Mouse (Mus musculus): ENCODE measurements at regions not wholly inside any gene's neighbourhood (a gene's known extent, or its start where the extent isn't known, plus 50 kb on each side); places are given as distances from the start of the nearest gene placed in this dataset.

DNA sequence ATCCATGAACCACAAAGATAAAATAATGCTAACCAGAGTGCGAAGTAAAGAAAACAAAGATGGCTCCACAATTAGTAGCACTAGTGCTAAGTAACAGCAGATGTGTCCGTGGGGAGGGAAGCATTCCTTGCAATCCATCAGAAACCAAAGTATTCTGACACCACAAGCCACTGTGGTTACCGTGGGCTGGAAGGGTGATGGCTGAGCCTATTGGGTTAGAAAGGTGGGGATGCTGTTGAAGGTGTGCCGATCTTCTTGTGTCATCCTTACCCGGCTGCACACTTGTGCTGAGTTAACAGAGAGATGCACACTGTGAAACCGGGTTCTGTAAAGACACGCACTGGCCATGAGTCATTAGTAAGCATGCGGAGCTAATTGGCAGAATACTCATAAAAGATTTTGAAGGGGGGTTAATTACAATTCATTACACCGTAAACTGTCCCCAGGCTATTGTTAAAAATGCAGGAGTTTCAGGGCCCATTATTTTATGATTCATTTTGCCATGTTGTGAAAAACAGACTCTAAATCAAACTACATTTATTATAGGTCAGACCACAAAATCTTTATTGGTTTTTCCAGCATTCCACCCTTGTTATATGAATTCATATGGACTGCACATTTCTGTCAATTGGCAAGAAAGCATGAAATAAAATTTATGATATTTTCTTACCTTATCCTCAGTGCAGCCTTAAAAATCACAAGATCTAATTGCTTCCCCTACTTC, 114.5 kb downstream of the Bmp2 start:
- Histone ChIP-seq H3K36me3 (replicated peaks; ENCODE audit: control insufficient read depth, insufficient read depth, low read depth, low read length) (no peaks in the 10 kb centered on the region), H3K4me1 (ENCODE audit: control insufficient read depth, insufficient read depth, low read length) (no peaks in the 10 kb centered on the region), H3K9ac (replicated peaks; ENCODE audit: low read length) (no peak overlapping the region), H3K4me2 (ENCODE audit: low read depth, low read length) (no peak overlapping the region), H3K4me3 (ENCODE audit: low read depth, low read length) (no peak overlapping the region), H3K27me3 (ENCODE audit: control insufficient read depth, insufficient read depth, low read length) (no peaks in the 10 kb centered on the region), H3K9me3 (replicated peaks; ENCODE audit: control insufficient read depth, low read length) (no peaks in the 10 kb centered on the region), H3K27ac (replicated peaks; ENCODE audit: low read depth, low read length) (no peak overlapping the region)
- ATAC-seq (replicated peaks; ENCODE audit: insufficient number of reproducible peaks, low FRiP score, low TSS enrichment, low read depth) (no peak), DNase-seq (ENCODE audit: low spot score) (no peak)
- WGBS: 75% methylated on average over 9 of the region's 9 CpGs

DNA sequence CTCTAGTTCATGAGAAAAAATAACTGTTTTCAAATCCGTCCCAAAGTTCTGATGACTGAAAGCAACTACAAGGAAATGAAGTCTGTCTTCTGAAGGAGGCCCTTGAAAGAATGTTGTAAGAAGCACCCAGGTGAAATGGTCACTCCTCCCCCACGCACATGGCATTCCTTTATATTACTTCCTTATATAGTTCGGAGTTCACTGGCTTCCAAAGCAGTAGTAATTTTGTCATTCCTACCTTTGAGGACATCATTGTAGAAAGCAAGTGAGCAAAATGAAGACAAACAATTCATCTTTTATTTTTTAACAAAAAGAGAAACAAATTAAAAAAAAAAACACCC, 115.1 kb downstream of the Bmp2 start:
- Histone ChIP-seq H3K4me1 (ENCODE audit: control insufficient read depth, insufficient read depth, low read length) (no peaks in the 10 kb centered on the region), H3K4me2 (ENCODE audit: low read depth, low read length) (no peak overlapping the region), H3K36me3 (replicated peaks; ENCODE audit: control insufficient read depth, insufficient read depth, low read depth, low read length) (no peaks in the 10 kb centered on the region), H3K27ac (replicated peaks; ENCODE audit: low read depth, low read length) (no peak overlapping the region), H3K4me3 (ENCODE audit: low read depth, low read length) (no peak overlapping the region), H3K27me3 (ENCODE audit: control insufficient read depth, insufficient read depth, low read length) (no peaks in the 10 kb centered on the region), H3K9me3 (replicated peaks; ENCODE audit: control insufficient read depth, low read length) (no peaks in the 10 kb centered on the region), H3K9ac (replicated peaks; ENCODE audit: low read length) (no peak overlapping the region)
- DNase-seq (ENCODE audit: low spot score) (no peak), ATAC-seq (replicated peaks; ENCODE audit: insufficient number of reproducible peaks, low FRiP score, low TSS enrichment, low read depth) (no peak)
- WGBS: 87% methylated on average over 3 of the region's 3 CpGs

DNA sequence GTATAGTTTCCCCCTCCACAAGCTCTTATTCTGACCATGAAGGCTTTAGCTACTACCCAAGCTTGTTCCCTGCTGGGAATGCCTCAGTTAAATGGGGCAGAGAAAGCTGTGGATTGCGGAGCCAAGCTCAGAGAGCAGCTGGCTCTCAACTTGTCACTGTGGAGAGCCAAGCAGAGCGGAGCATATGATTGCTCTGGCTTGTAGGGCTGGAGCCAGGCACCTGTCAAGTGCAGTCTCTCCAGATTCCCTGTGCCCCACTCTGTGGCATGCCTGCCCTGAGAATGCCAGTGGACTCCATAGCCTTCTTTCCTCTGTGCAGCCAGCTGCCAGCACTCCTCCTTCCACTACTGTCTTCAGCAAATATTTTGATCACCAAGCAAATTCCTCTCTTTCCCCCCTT, 117.9 kb downstream of the Bmp2 start:
- H3K4me3 ChIP-seq (ENCODE audit: low read depth, low read length): no peak overlapping the region
- H3K9me3 ChIP-seq (replicated peaks; ENCODE audit: control insufficient read depth, low read length): no peaks in the 10 kb centered on the region
- no peaks in the 10 kb centered on the region for H3K27me3 ChIP-seq (ENCODE audit: control insufficient read depth, insufficient read depth, low read length)
- no peak overlapping the region for H3K9ac ChIP-seq (replicated peaks; ENCODE audit: low read length)
- no peak overlapping the region for H3K4me2 ChIP-seq (ENCODE audit: low read depth, low read length)
- 60% methylated on average over 2 of the region's 2 CpGs for WGBS
- no peak for DNase-seq (ENCODE audit: low spot score)
- H3K27ac ChIP-seq (replicated peaks; ENCODE audit: low read depth, low read length): no peak overlapping the region
- ATAC-seq (replicated peaks; ENCODE audit: insufficient number of reproducible peaks, low FRiP score, low TSS enrichment, low read depth): no peak
- no peaks in the 10 kb centered on the region for H3K4me1 ChIP-seq (ENCODE audit: control insufficient read depth, insufficient read depth, low read length)
- no peaks in the 10 kb centered on the region for H3K36me3 ChIP-seq (replicated peaks; ENCODE audit: control insufficient read depth, insufficient read depth, low read depth, low read length)

DNA sequence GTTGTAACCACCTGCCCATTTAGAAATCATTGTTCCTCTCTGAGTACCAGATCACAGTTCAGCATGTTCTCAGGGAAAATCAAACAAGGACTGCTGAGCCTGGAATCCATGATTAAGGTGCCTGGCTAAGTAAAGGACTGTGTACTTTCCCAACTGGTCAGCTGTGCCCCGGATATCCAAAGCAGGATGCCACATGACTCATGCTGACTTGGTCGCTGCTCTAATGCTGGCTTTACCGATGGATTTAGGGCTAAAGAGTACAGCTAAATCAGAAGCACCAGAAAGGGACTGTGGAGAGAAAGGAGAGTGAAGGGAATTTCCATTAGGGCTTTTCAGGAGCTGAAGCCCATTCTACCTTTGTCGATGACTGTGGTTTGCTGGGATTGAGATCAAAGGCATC, 119.6 kb downstream of the Bmp2 start:
- Histone ChIP-seq H3K4me2 (ENCODE audit: low read depth, low read length) (no peak overlapping the region), H3K36me3 (replicated peaks; ENCODE audit: control insufficient read depth, insufficient read depth, low read depth, low read length) (no peaks in the 10 kb centered on the region), H3K27ac (replicated peaks; ENCODE audit: low read depth, low read length) (no peak overlapping the region), H3K4me1 (ENCODE audit: control insufficient read depth, insufficient read depth, low read length) (no peaks in the 10 kb centered on the region), H3K4me3 (ENCODE audit: low read depth, low read length) (no peak overlapping the region), H3K27me3 (ENCODE audit: control insufficient read depth, insufficient read depth, low read length) (no peaks in the 10 kb centered on the region), H3K9me3 (replicated peaks; ENCODE audit: control insufficient read depth, low read length) (no peaks in the 10 kb centered on the region), H3K9ac (replicated peaks; ENCODE audit: low read length) (no peak overlapping the region)
- 87% methylated on average over 4 of the region's 4 CpGs for WGBS
- ATAC-seq (replicated peaks; ENCODE audit: insufficient number of reproducible peaks, low FRiP score, low TSS enrichment, low read depth) (no peak), DNase-seq (ENCODE audit: low spot score) (no peak)

DNA sequence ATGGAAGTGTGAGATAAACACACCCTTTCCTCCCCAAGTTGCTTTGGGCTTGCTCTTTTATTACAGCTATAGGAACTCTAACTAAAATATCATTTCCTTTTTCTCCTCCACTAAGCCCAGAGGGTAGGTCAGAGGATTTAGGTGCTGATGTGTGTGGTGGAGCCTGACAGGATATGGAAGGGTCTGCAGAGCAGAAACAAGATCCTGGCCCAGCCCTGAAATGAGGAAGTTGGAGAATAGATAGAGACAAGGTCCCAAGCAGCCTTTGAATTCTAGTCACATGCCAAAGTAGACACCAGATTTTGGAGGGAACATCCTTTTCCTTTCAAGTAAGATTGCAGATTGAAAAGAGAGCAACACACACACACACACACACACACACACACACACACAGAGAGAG, 132.4 kb downstream of the Bmp2 start:
- no peaks in the 10 kb centered on the region for H3K36me3 ChIP-seq (replicated peaks; ENCODE audit: control insufficient read depth, insufficient read depth, low read depth, low read length)
- ATAC-seq (replicated peaks; ENCODE audit: insufficient number of reproducible peaks, low FRiP score, low TSS enrichment, low read depth) (no peak), DNase-seq (ENCODE audit: low spot score) (no peak)
- no peak overlapping the region for H3K4me2 ChIP-seq (ENCODE audit: low read depth, low read length)
- no peaks in the 10 kb centered on the region for H3K9me3 ChIP-seq (replicated peaks; ENCODE audit: control insufficient read depth, low read length)
- H3K27ac ChIP-seq (replicated peaks; ENCODE audit: low read depth, low read length): no peak overlapping the region
- no peak overlapping the region for H3K9ac ChIP-seq (replicated peaks; ENCODE audit: low read length)
- H3K27me3 ChIP-seq (ENCODE audit: control insufficient read depth, insufficient read depth, low read length): no peaks in the 10 kb centered on the region
- H3K4me1 ChIP-seq (ENCODE audit: control insufficient read depth, insufficient read depth, low read length): no peaks in the 10 kb centered on the region
- no peak overlapping the region for H3K4me3 ChIP-seq (ENCODE audit: low read depth, low read length)

DNA sequence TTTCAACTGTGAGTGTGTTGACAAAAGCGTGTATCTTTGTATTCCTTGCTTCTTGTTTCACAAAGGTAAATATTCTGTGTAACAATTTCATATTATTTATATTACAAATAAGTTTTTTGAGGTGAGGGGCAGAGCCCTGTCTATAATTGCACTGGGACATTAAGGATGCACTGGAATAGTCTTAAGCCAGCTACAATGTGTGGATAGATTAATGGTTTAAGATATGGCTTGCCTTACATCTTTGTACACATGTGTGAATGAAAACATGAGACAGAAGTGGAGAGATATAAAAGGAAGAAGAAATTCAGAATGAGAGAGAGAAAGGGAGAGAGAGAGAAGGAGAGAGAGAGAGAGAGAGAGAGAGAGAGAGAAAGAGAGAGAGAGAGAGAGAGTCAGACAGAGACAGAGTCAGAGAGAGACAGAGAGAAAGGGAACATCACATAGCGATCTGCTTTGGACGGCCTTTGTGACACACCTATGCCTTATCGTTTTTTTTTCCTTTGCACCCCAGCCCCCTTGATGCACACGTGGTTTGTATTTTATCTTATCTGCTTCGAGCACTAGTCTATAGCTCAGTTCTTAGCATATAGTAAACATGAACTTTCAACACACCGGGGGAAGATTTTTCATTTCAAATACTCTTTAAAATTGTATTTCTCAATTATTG, 136.3 kb downstream of the Bmp2 start:
- Histone ChIP-seq H3K27ac (replicated peaks; ENCODE audit: low read depth, low read length) (no peak overlapping the region), H3K9me3 (replicated peaks; ENCODE audit: control insufficient read depth, low read length) (no peaks in the 10 kb centered on the region), H3K36me3 (replicated peaks; ENCODE audit: control insufficient read depth, insufficient read depth, low read depth, low read length) (no peaks in the 10 kb centered on the region), H3K4me2 (ENCODE audit: low read depth, low read length) (no peak overlapping the region), H3K27me3 (ENCODE audit: control insufficient read depth, insufficient read depth, low read length) (no peaks in the 10 kb centered on the region), H3K4me3 (ENCODE audit: low read depth, low read length) (no peak overlapping the region), H3K9ac (replicated peaks; ENCODE audit: low read length) (no peak overlapping the region), H3K4me1 (ENCODE audit: control insufficient read depth, insufficient read depth, low read length) (no peaks in the 10 kb centered on the region)
- 85% methylated on average over 7 of the region's 7 CpGs for WGBS
- DNase-seq (ENCODE audit: low spot score): no peak
- ATAC-seq (replicated peaks; ENCODE audit: insufficient number of reproducible peaks, low FRiP score, low TSS enrichment, low read depth): no peak

DNA sequence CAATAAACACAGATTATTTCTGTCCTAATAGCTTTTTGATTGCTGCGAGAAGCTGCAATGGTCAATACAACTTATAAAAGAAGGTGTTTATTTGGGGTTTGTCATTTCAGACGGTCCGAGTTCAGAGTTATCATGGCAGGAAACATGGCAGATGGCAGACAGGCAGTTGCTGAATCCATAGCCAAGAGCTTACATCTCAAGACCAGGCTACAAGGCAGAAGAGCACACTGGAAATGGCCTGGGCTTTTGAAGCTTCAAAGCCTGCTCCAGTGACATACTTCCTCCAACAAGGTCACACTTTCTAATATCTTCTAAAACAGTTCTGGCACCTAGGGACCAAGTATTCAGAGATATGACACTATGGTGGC, 136.8 kb downstream of the Bmp2 start:
- H3K4me1 ChIP-seq (ENCODE audit: control insufficient read depth, insufficient read depth, low read length): no peaks in the 10 kb centered on the region
- DNase-seq (ENCODE audit: low spot score) (no peak), ATAC-seq (replicated peaks; ENCODE audit: insufficient number of reproducible peaks, low FRiP score, low TSS enrichment, low read depth) (no peak)
- H3K9me3 ChIP-seq (replicated peaks; ENCODE audit: control insufficient read depth, low read length): no peaks in the 10 kb centered on the region
- H3K36me3 ChIP-seq (replicated peaks; ENCODE audit: control insufficient read depth, insufficient read depth, low read depth, low read length): no peaks in the 10 kb centered on the region
- H3K4me2 ChIP-seq (ENCODE audit: low read depth, low read length): no peak overlapping the region
- H3K27ac ChIP-seq (replicated peaks; ENCODE audit: low read depth, low read length): no peak overlapping the region
- H3K4me3 ChIP-seq (ENCODE audit: low read depth, low read length): no peak overlapping the region
- no peaks in the 10 kb centered on the region for H3K27me3 ChIP-seq (ENCODE audit: control insufficient read depth, insufficient read depth, low read length)
- no peak overlapping the region for H3K9ac ChIP-seq (replicated peaks; ENCODE audit: low read length)
- WGBS: 86% methylated on average over 3 of the region's 3 CpGs

DNA sequence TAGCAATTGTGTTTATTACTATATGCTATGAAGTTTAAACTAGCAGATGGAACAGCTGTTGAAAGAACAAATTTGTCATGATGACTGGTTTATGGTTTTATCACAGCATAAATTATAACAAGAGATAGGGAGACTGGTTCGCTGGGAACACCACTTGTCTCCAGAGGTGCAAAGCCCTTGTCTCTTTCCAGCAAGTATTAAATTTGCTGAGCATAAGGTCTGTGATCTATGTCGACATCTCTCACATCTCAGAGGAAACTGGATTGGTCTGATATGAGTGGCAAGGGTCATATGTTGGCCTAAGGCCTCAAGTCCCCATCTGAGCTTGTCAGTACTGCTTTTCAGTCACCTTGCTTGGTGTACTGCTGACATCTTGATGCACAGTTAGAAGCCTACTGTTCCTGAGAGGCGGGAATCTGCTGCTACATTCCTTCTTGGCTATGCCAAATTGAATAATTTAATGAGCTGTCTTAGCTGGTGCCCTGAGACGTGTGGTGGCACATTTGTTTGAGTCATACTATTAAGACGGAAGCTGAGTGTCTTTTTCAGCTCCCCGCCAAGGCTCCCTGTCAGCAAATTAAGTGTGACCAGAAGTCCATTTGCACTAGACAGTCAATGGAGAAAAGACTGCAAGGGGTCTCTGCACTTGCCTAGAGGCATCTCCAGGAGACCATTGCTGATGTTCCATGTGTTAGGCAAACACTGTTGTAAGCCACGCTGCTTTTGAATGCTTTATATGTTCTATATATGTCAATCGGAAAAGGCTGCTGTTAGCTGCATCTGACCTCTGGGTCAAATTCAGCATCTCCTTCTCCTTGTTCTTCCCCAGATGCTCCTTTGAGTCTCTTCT, 157.0 kb downstream of the Bmp2 start:
- Histone ChIP-seq H3K27me3 (ENCODE audit: control insufficient read depth, insufficient read depth, low read length) (no peaks in the 10 kb centered on the region), H3K9ac (replicated peaks; ENCODE audit: low read length) (no peak overlapping the region), H3K36me3 (replicated peaks; ENCODE audit: control insufficient read depth, insufficient read depth, low read depth, low read length) (no peaks in the 10 kb centered on the region), H3K4me2 (ENCODE audit: low read depth, low read length) (no peak overlapping the region), H3K4me1 (ENCODE audit: control insufficient read depth, insufficient read depth, low read length) (no peaks in the 10 kb centered on the region), H3K9me3 (replicated peaks; ENCODE audit: control insufficient read depth, low read length) (no peaks in the 10 kb centered on the region), H3K4me3 (ENCODE audit: low read depth, low read length) (no peak overlapping the region), H3K27ac (replicated peaks; ENCODE audit: low read depth, low read length) (no peak overlapping the region)
- no peak; the same call in 1 of the 2 replicates for ATAC-seq (replicated peaks; ENCODE audit: insufficient number of reproducible peaks, low FRiP score, low TSS enrichment, low read depth)
- DNase-seq (ENCODE audit: low spot score): no peak
- WGBS: 56% methylated on average over 8 of the region's 8 CpGs
